Mouse (Mus musculus) heart, embryonic 10.5 days (tissue): ENCODE measurements at regions not wholly inside any gene's neighbourhood (a gene's known extent, or its start where the extent isn't known, plus 50 kb on each side); places are given as distances from the start of the nearest gene placed in this dataset.

Experiments used
- DNase-seq: peaks from one replicate; pipeline ENCODE4 v3.0.0-alpha.2; 2017; ENCODE audit warnings: low spot score
- H3K27ac ChIP-seq: fragments of 300-500 bp; sonication (generic); 2 replicates; pipeline ENCODE4 v1.5.1; 2016; ENCODE audit warnings: mild to moderate bottlenecking
- H3K27me3 ChIP-seq: fragments of 300-500 bp; sonication (generic); 2 replicates; pipeline ENCODE4 v1.6.1; 2016; ENCODE audit warnings: mild to moderate bottlenecking; ENCODE audit not compliant: poor library complexity, insufficient read depth, severe bottlenecking
- H3K36me3 ChIP-seq: fragments of 300-500 bp; sonication (generic); 2 replicates; pipeline ENCODE4 v1.6.1; 2016; ENCODE audit warnings: mild to moderate bottlenecking, moderate library complexity
- H3K4me1 ChIP-seq: fragments of 300-500 bp; sonication (generic); 2 replicates; pipeline ENCODE4 v1.6.1; 2016; ENCODE audit warnings: mild to moderate bottlenecking
- H3K4me3 ChIP-seq: fragments of 300-500 bp; sonication (generic); 2 replicates; pipeline ENCODE4 v1.5.1; 2016; ENCODE audit warnings: mild to moderate bottlenecking, moderate library complexity
- H3K9me3 ChIP-seq: fragments of 300-500 bp; sonication (generic); 2 replicates; pipeline ENCODE4 v1.6.1; 2016; ENCODE audit warnings: mild to moderate bottlenecking, moderate library complexity
- WGBS: fragments of 180-500 bp; shearing (Covaris S2); methylation state at CpG from one replicate; pipeline ENCODE4 v1.1.7; 2016; 5-methylcytosine and 5-hydroxymethylcytosine counted together

- DNase-seq = no peak
- Histone ChIP-seq H3K36me3 (no peaks in the 10 kb centered on the region), H3K27me3 (no peaks in the 10 kb centered on the region), H3K9me3 (no peaks in the 10 kb centered on the region), H3K27ac (no peak overlapping the region), H3K4me3 (no peak overlapping the region), H3K4me1 (peaks cover 3% of the 10 kb centered on the region)
- 59% methylated on average over 9 of the region's 9 CpGs for WGBS
Observed at GRCm38 (mm10) chr3:34828453-34829206, 178.4 kb downstream of the Sox2 start.

- WGBS = 83% methylated on average over 8 of the region's 8 CpGs
- H3K4me3 ChIP-seq = no peak overlapping the region
- H3K27ac ChIP-seq = no peak overlapping the region
- no peaks in the 10 kb centered on the region for H3K36me3 ChIP-seq
- no peak for DNase-seq
- H3K4me1 ChIP-seq = peaks cover 17% of the 10 kb centered on the region
- H3K9me3 ChIP-seq = no peaks in the 10 kb centered on the region
- no peaks in the 10 kb centered on the region for H3K27me3 ChIP-seq
Observed at GRCm38 (mm10) chr3:34836741-34837267, 186.6 kb downstream of the Sox2 start.

GRCm38 (mm10) chr3:34837644-34838332 is 187.6 kb downstream of the Sox2 start:
- Histone ChIP-seq H3K27ac (no peak overlapping the region), H3K9me3 (no peaks in the 10 kb centered on the region), H3K27me3 (no peaks in the 10 kb centered on the region), H3K4me3 (no peak overlapping the region), H3K4me1 (peaks cover 17% of the 10 kb centered on the region), H3K36me3 (no peaks in the 10 kb centered on the region)
- DNase-seq = no peak
- 77% methylated on average over 11 of the region's 11 CpGs for WGBS

GRCm38 (mm10) chr3:34860877-34861649 is 210.9 kb downstream of the Sox2 start:
- H3K27me3 ChIP-seq = no peaks in the 10 kb centered on the region
- 79% methylated on average over 16 of the region's 16 CpGs for WGBS
- peaks cover 5% of the 10 kb centered on the region for H3K4me1 ChIP-seq
- H3K27ac ChIP-seq = no peak overlapping the region
- H3K4me3 ChIP-seq = no peak overlapping the region
- H3K36me3 ChIP-seq = no peaks in the 10 kb centered on the region
- no peaks in the 10 kb centered on the region for H3K9me3 ChIP-seq
- no peak for DNase-seq

GRCm38 (mm10) chr3:34868698-34869409 is 218.6 kb downstream of the Sox2 start:
- H3K27ac ChIP-seq = no peak overlapping the region
- H3K27me3 ChIP-seq = 0 out of 2 replicates have a peak, but pooled peaks cover 3% of the 10 kb centered on the region
- H3K9me3 ChIP-seq = no peaks in the 10 kb centered on the region
- WGBS = 50% methylated on average over 16 of the region's 16 CpGs
- no peaks in the 10 kb centered on the region for H3K36me3 ChIP-seq
- peaks cover 10% of the 10 kb centered on the region for H3K4me1 ChIP-seq
- no peak for DNase-seq
- H3K4me3 ChIP-seq = no peak overlapping the region

- Histone ChIP-seq H3K9me3 (no peaks in the 10 kb centered on the region), H3K4me1 (peaks cover 9% of the 10 kb centered on the region; the same call in 1 of the 2 replicates), H3K27ac (no peak overlapping the region), H3K36me3 (no peaks in the 10 kb centered on the region), H3K27me3 (0 out of 2 replicates have a peak, but pooled peaks cover 3% of the 10 kb centered on the region), H3K4me3 (no peak overlapping the region)
- DNase-seq = no peak
- WGBS = 90% methylated on average over 6 of the region's 6 CpGs
Observed at GRCm38 (mm10) chr3:34869911-34870310, 219.7 kb downstream of the Sox2 start.

GRCm38 (mm10) chr3:34885137-34885536 is 234.9 kb downstream of the Sox2 start:
- no peaks in the 10 kb centered on the region for H3K36me3 ChIP-seq
- H3K27ac ChIP-seq = no peak overlapping the region
- H3K4me3 ChIP-seq = no peak overlapping the region
- 0 out of 2 replicates have a peak, but pooled peaks cover 4% of the 10 kb centered on the region for H3K27me3 ChIP-seq
- WGBS = 75% methylated on average over 5 of the region's 5 CpGs
- DNase-seq = no peak
- no peaks in the 10 kb centered on the region for H3K4me1 ChIP-seq
- no peaks in the 10 kb centered on the region for H3K9me3 ChIP-seq

- WGBS = 85% methylated on average over 5 of the region's 5 CpGs
- 0 out of 2 replicates have a peak, but pooled peaks cover 4% of the 10 kb centered on the region for H3K27me3 ChIP-seq
- no peaks in the 10 kb centered on the region for H3K36me3 ChIP-seq
- H3K4me1 ChIP-seq = no peaks in the 10 kb centered on the region
- DNase-seq = no peak
- H3K4me3 ChIP-seq = no peak overlapping the region
- no peak overlapping the region for H3K27ac ChIP-seq
- peaks cover 14% of the 10 kb centered on the region for H3K9me3 ChIP-seq
Observed at GRCm38 (mm10) chr3:34893381-34893780, 243.2 kb downstream of the Sox2 start.

- 80% methylated on average over 8 of the region's 8 CpGs for WGBS
- DNase-seq = no peak
- H3K4me3 ChIP-seq = no peak overlapping the region
- peaks cover 7% of the 10 kb centered on the region; the same call in 1 of the 2 replicates for H3K4me1 ChIP-seq
- H3K27ac ChIP-seq = no peak overlapping the region
- no peaks in the 10 kb centered on the region for H3K36me3 ChIP-seq
- no peaks in the 10 kb centered on the region for H3K27me3 ChIP-seq
- H3K9me3 ChIP-seq = no peaks in the 10 kb centered on the region
Observed at GRCm38 (mm10) chr3:34903106-34903505, 252.9 kb downstream of the Sox2 start.

- peaks cover 7% of the 10 kb centered on the region; the same call in 1 of the 2 replicates for H3K4me1 ChIP-seq
- no peak overlapping the region for H3K4me3 ChIP-seq
- H3K36me3 ChIP-seq = no peaks in the 10 kb centered on the region
- H3K27ac ChIP-seq = no peak overlapping the region
- 0 out of 2 replicates have a peak, but pooled peaks cover 4% of the 10 kb centered on the region for H3K27me3 ChIP-seq
- 0 out of 2 replicates have a peak, but pooled peaks cover 3% of the 10 kb centered on the region for H3K9me3 ChIP-seq
- DNase-seq = no peak
- 53% methylated on average over 5 of the region's 5 CpGs for WGBS
Observed at GRCm38 (mm10) chr3:34908489-34908888, 258.3 kb downstream of the Sox2 start.

GRCm38 (mm10) chr3:34909350-34909749 is 259.1 kb downstream of the Sox2 start:
- Histone ChIP-seq H3K4me3 (no peak overlapping the region), H3K36me3 (no peaks in the 10 kb centered on the region), H3K9me3 (0 out of 2 replicates have a peak, but pooled peaks cover 3% of the 10 kb centered on the region), H3K27me3 (0 out of 2 replicates have a peak, but pooled peaks cover 4% of the 10 kb centered on the region), H3K27ac (no peak overlapping the region), H3K4me1 (peaks cover 7% of the 10 kb centered on the region; the same call in 1 of the 2 replicates)
- WGBS = 75% methylated on average over 3 of the region's 3 CpGs
- no peak for DNase-seq

GRCm38 (mm10) chr3:34918326-34918932 is 268.2 kb downstream of the Sox2 start:
- 71% methylated on average over 6 of the region's 6 CpGs for WGBS
- DNase-seq = peak; percentile 52
- Histone ChIP-seq H3K4me3 (no peak overlapping the region), H3K36me3 (no peaks in the 10 kb centered on the region), H3K4me1 (no peaks in the 10 kb centered on the region), H3K27ac (no peak overlapping the region), H3K9me3 (no peaks in the 10 kb centered on the region), H3K27me3 (no peaks in the 10 kb centered on the region)
